Mouse (Mus musculus) C2C12 (cell line): ENCODE data around the gene Ccpg1. TPM values are rescaled to one million over a fixed set of nuclear protein-coding genes. Genes with fewer than 3 reads are reported as not detected.

Experiments used
- H3K27me3 ChIP-seq: one replicate; pipeline ENCODE4 v1.6.1; 2011; ENCODE audit not compliant: control insufficient read depth, insufficient read depth, insufficient read length
- H3K36me3 ChIP-seq: one replicate; pipeline ENCODE4 v1.6.1; 2011; ENCODE audit not compliant: control insufficient read depth, insufficient read depth
- H3K4me3 ChIP-seq: one replicate; pipeline ENCODE4 v1.5.1; 2011; ENCODE audit warnings: mild to moderate bottlenecking, control low read depth; ENCODE audit not compliant: poor library complexity, insufficient read depth, severe bottlenecking
- H3K79me2 ChIP-seq: one replicate; pipeline ENCODE4 v1.6.1; 2011; ENCODE audit not compliant: control insufficient read depth, insufficient read depth
- H3K79me3 ChIP-seq: one replicate; pipeline ENCODE4 v1.6.1; 2011; ENCODE audit warnings: low read depth, control low read depth
- H3ac ChIP-seq: one replicate; pipeline ENCODE3; 2011; ENCODE audit warnings: low read depth; ENCODE audit not compliant: control insufficient read depth, insufficient read length
- CEBPB ChIP-seq: IDR thresholded peaks from one replicate; pipeline ENCODE4 v1.6.1; 2011; ENCODE audit warnings: low read depth, mild to moderate bottlenecking, control low read depth, moderate library complexity
- CTCF ChIP-seq: IDR thresholded peaks from one replicate; pipeline ENCODE4 v1.5.1; 2011; ENCODE audit not compliant: control insufficient read depth, insufficient read depth, insufficient read length
- FOSL1 ChIP-seq: IDR thresholded peaks from one replicate; pipeline ENCODE4 v1.8.0; 2011; ENCODE audit warnings: mild to moderate bottlenecking, low read length; ENCODE audit not compliant: poor library complexity, insufficient read depth, severe bottlenecking
- MAX ChIP-seq: IDR thresholded peaks from one replicate; pipeline ENCODE4 v1.6.1; 2011; ENCODE audit warnings: mild to moderate bottlenecking, control low read depth
- MYOD1 ChIP-seq: IDR thresholded peaks from one replicate; pipeline ENCODE4 v1.6.1; 2011; ENCODE audit warnings: low read depth; ENCODE audit not compliant: control insufficient read depth, insufficient read length
- MYOG ChIP-seq: IDR thresholded peaks from one replicate; pipeline ENCODE4 v1.6.1; 2011; ENCODE audit not compliant: control insufficient read depth, insufficient read length; ENCODE audit errors: extremely low read depth
- USF1 ChIP-seq: IDR thresholded peaks from one replicate; pipeline ENCODE4 v1.6.1; 2011; ENCODE audit warnings: low read depth, mild to moderate bottlenecking, control low read depth, moderate library complexity
- long read RNA-seq, 2 experiments: library from polyadenylated mRNA; unstranded; transcript quantifications; one replicate each; pipeline ENCODE4 v2.0.0; 2019 to 2020
- polyA plus RNA-seq: library from polyadenylated mRNA; unstranded; fragments of >200 nt; fragmentation: generic; extraction: Trizol; gene quantifications from one replicate; pipeline ENCODE4 v1.2.1, GENCODE M21; 2012; ENCODE audit warnings: missing spikeins

Gene Ccpg1
- polyA plus RNA-seq = 3.5 TPM
- long read RNA-seq, experiment 1, transcript Ccpg1-208 (8 exons, 2,939 nt) = major isoform, 20 of 30 reads
- long read RNA-seq, experiment 1, partial matches to known transcripts = 0 of 30 reads
- long read RNA-seq, experiment 1, other reads (novel, unspliced or antisense) = 6 of 30 reads
- long read RNA-seq, experiment 2, transcript Ccpg1-201 (9 exons, 3,151 nt) = minor isoform, 8 of 79 reads
- long read RNA-seq, experiment 2, transcript Ccpg1-202 (9 exons, 2,969 nt) = minor isoform, 24 of 79 reads
- long read RNA-seq, experiment 2, transcript Ccpg1-208 (8 exons, 2,939 nt) = major isoform, 35 of 79 reads
- long read RNA-seq, experiment 2, partial matches to known transcripts = 3 of 79 reads
- long read RNA-seq, experiment 2, other reads (novel, unspliced or antisense) = 6 of 79 reads

DNA sequence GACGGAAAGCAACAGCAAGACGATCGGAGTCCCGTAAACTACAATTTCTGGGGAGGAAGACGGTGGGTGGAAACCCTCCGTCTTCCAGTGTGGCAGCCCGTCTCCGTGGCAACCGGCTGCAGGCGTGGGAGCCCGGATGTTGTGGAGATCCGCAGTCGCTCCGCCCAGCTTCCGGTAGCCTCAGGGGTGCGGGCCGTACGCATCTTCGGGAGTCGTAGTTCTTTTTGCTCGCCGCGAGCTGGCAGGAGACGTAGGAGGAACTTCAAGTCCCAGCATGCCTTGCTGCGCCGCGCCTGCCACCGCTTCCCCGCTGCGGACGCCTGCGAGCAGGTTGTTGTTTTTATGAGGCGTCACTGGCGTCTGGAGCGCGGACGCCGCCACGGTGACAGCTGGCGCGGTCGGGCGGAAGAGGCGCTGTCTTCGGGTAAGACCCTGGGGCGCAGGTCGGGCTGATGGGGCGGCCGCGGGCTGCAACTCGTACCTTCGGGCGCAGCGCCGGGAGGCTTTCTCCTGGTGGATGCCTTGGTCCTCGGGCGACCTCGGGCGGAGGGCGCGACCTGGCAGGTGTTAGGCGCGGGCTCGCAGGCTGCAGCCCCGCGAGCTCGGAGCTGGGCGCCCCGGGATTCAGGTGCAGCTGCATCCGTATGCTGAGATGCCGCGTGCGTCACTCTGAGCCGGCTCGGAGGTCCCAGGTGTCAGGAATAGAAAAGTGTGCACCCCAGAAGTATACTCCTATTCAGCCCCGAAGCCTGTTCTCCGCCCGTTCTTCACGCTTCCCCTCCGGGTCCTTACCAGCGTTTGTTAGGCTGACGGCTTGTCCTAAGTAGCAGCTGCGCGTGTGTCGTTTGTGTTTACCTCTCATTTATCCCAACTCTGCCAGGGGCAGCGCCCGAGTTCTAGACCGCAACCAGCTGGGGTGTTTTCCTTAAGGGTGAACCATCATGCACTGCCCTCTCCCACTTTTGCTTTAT lies at the start of gene Ccpg1, which contains the start of gene Ccpg1os:
Gene Ccpg1, plus strand, starts transcription at position 180 of the 971 bp plus-strand sequence.
Gene Ccpg1os, minus strand, starts transcription at position 133 of the 971 bp plus-strand sequence.
- peaks cover 8% of the 10 kb centered on the region for H3K27me3 ChIP-seq
- no peaks in the 10 kb centered on the region for H3K36me3 ChIP-seq
- TF ChIP-seq MYOD1 = peak; percentile 41
- TF ChIP-seq CTCF = no peak
- no peak for TF ChIP-seq USF1
- no peak for TF ChIP-seq MAX
- TF ChIP-seq FOSL1 = no peak
- peak within 1 kb of the TSS; percentile 72 for H3ac ChIP-seq
- H3K79me3 ChIP-seq = no peaks in the 10 kb centered on the region
- no peaks in the 10 kb centered on the region for H3K79me2 ChIP-seq
- peak within 1 kb of the TSS; percentile 45 for H3K4me3 ChIP-seq

DNA sequence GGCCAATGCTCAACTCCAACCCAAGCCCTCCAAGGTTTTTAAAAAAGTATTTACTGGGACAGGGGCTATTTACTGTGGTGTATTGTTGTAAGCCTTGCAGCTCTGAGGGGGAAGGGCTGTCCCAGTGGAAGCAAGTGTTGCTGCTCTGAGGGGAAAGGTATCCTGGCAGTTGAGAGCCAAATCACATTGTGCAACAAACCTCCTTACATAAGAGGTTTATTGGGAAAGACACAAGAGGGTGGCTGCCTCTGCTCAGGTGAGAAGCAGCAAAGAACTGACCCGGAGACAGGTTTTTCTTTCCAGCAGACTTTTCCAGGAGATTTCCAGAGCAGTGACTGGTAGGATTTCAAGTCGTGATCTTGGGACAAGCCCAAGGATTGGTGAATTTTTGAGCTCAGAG lies 48.9 kb upstream of the Ccpg1 start:
- no peak overlapping the region for H3ac ChIP-seq
- H3K79me3 ChIP-seq = no peaks in the 10 kb centered on the region
- peaks cover 6% of the 10 kb centered on the region for H3K27me3 ChIP-seq
- H3K36me3 ChIP-seq = no peaks in the 10 kb centered on the region
- no peak for TF ChIP-seq FOSL1
- no peak for TF ChIP-seq CTCF
- TF ChIP-seq USF1 = no peak
- no peak for TF ChIP-seq MYOG
- TF ChIP-seq MYOD1 = no peak
- TF ChIP-seq MAX = no peak
- no peak for TF ChIP-seq CEBPB
- no peak overlapping the region for H3K4me3 ChIP-seq
- no peaks in the 10 kb centered on the region for H3K79me2 ChIP-seq

DNA sequence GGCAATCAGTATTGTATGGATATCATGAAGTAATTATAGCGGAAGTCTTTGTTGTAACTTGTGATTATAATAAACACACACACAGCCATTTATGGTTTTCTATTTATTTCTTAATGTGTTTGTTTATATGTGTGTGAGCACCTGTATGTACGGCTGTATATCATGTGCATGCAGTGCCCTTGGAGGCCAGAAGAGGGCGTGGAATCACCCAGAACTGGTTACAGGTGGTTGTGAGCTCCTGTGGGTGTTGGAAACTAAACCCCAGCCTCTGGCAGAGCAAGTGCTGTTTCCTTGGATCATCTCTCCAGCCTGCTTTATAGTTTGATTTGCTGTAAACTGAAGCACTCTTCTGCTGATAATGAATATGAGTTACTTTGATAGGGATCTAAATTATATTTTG lies 41.8 kb upstream of the Ccpg1 start:
- H3K4me3 ChIP-seq = no peak overlapping the region
- peaks cover 6% of the 10 kb centered on the region for H3K27me3 ChIP-seq
- no peaks in the 10 kb centered on the region for H3K79me3 ChIP-seq
- TF ChIP-seq MAX (no peak), MYOG (no peak), FOSL1 (no peak), CEBPB (no peak), MYOD1 (no peak), CTCF (no peak), USF1 (no peak)
- H3K79me2 ChIP-seq = no peaks in the 10 kb centered on the region
- no peak overlapping the region for H3ac ChIP-seq
- no peaks in the 10 kb centered on the region for H3K36me3 ChIP-seq

DNA sequence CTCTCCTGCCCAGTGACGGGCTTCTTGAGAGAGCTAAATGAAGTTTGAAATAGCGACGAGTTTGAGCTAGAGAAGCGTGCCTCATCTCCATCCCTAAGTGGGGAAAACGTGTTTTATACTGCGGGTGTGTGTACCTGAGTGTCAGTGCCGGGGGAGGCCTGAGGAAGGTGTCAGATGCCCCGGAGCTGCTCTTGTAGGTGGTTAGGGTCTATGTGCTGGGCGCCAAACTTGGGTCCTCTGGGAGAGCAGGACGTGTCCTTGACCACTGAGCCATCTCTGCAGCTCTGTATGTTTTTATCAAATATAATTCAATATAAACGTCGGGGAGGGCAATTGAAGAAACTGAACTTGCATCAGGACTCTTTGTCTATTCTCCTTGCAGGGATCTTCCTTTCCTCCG lies 40.9 kb upstream of the Ccpg1 start:
- no peak overlapping the region for H3K4me3 ChIP-seq
- H3K36me3 ChIP-seq = no peaks in the 10 kb centered on the region
- TF ChIP-seq MYOG (no peak), FOSL1 (no peak), USF1 (no peak), CTCF (no peak)

DNA sequence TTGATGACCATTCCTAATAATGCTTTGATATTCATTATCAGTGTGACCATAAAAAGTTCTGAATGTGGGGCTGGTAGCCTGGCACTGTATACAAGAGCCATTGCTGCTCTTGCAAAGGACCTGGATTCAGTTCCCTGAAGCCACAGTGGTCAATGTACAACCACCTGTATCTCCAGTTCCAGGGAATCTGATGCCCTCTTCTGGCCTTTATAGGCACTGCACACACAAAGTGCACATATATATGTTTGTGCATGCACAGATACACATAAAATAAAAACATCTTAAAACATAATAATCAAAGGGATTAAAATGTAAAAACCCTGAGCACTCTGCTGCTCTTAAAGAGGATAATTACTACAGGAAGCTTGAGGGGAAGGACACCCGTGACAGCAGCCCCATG lies 38.2 kb upstream of the Ccpg1 start:
- TF ChIP-seq CTCF (no peak), MYOD1 (no peak), MYOG (no peak), USF1 (no peak), CEBPB (no peak), FOSL1 (no peak), MAX (no peak)
- Histone ChIP-seq H3K36me3 (no peaks in the 10 kb centered on the region), H3K79me2 (no peaks in the 10 kb centered on the region), H3K4me3 (no peak overlapping the region), H3ac (no peak overlapping the region), H3K27me3 (peaks cover 15% of the 10 kb centered on the region), H3K79me3 (no peaks in the 10 kb centered on the region)

More for the DNA sequence above, 40.9 kb upstream of the Ccpg1 start:
- Histone ChIP-seq H3K27me3 (peaks cover 7% of the 10 kb centered on the region), H3K79me3 (no peaks in the 10 kb centered on the region), H3K79me2 (no peaks in the 10 kb centered on the region), H3ac (no peak overlapping the region)
